Mouse (Mus musculus) midbrain, embryonic 15.5 days (tissue): Measurements from ENCODE around the gene Mcur1. TPM values are rescaled to one million over a fixed set of nuclear protein-coding genes. Genes with fewer than 3 reads are reported as not detected.

Experiments
- ATAC-seq: fragments of 200-750 bp; cut with Nextera tagmentation; replicated peaks from 2 replicates; pipeline ENCODE4 v1.8.0; 2017; ENCODE audit warnings: moderate TSS enrichment
- H3K27ac ChIP-seq: fragments of 300-500 bp; sonication (generic); 2 replicates; pipeline ENCODE4 v1.5.1; 2015; ENCODE audit warnings: mild to moderate bottlenecking, inconsistent platforms
- H3K27me3 ChIP-seq: fragments of 300-500 bp; sonication (generic); replicated peaks from 2 replicates; pipeline ENCODE4 v1.6.1; 2015; ENCODE audit warnings: inconsistent platforms
- H3K36me3 ChIP-seq: fragments of 300-500 bp; sonication (generic); replicated peaks from 2 replicates; pipeline ENCODE4 v1.6.1; 2015; ENCODE audit warnings: inconsistent platforms
- H3K4me1 ChIP-seq: fragments of 300-500 bp; sonication (generic); 2 replicates; pipeline ENCODE4 v1.6.1; 2015; ENCODE audit warnings: inconsistent platforms
- H3K4me2 ChIP-seq: fragments of 300-500 bp; sonication (generic); 2 replicates; pipeline ENCODE4 v1.6.1; 2015; ENCODE audit warnings: inconsistent platforms, mild to moderate bottlenecking, moderate library complexity
- H3K4me3 ChIP-seq: fragments of 300-500 bp; sonication (generic); 2 replicates; pipeline ENCODE4 v1.5.1; 2015; ENCODE audit warnings: mild to moderate bottlenecking, inconsistent platforms
- H3K9ac ChIP-seq: fragments of 300-500 bp; sonication (generic); 2 replicates; pipeline ENCODE4 v1.6.1; 2015; ENCODE audit warnings: mild to moderate bottlenecking, inconsistent platforms
- H3K9me3 ChIP-seq: fragments of 300-500 bp; sonication (generic); 2 replicates; pipeline ENCODE4 v1.6.1; 2016; ENCODE audit warnings: inconsistent platforms
- WGBS: fragments of 180-500 bp; shearing (Covaris S2); methylation state at CpG from one replicate; pipeline ENCODE4 v1.1.7; 2015; ENCODE audit warnings: mixed read lengths; 5-methylcytosine and 5-hydroxymethylcytosine counted together
- polyA plus RNA-seq: library from polyadenylated mRNA; unstranded; fragments of >200 nt; fragmentation: Nextera tagmentation; extraction: Ambion mirVana; gene quantifications from 2 replicates; pipeline ENCODE4 v1.2.1, GENCODE M21; 2015

Gene Mcur1
- polyA plus RNA-seq, 1 experiment from 2014 or later: 6.4 TPM

GRCm38 (mm10) chr13:43560458-43561411 lies 744 bp upstream of the Mcur1 start:
- Histone ChIP-seq H3K36me3 (no peaks in the 10 kb centered on the region), H3K4me2 (peak overlapping the region; percentile 84), H3K4me3 (peak overlapping the region; percentile 61), H3K27ac (peak overlapping the region; percentile 87), H3K9me3 (no peaks in the 10 kb centered on the region), H3K27me3 (no peaks in the 10 kb centered on the region), H3K9ac (peak overlapping the region; percentile 74), H3K4me1 (peaks cover 12% of the 10 kb centered on the region)
- ATAC-seq: no peak
- WGBS: 11% methylated on average over 18 of the region's 18 CpGs

GRCm38 (mm10) chr13:43558959-43559358 lies 1.0 kb downstream of the Mcur1 start:
- Histone ChIP-seq H3K4me2 (peak overlapping the region; percentile 84), H3K4me1 (peaks cover 12% of the 10 kb centered on the region), H3K4me3 (peak overlapping the region; percentile 61), H3K27me3 (no peaks in the 10 kb centered on the region), H3K9ac (no peak overlapping the region), H3K9me3 (no peaks in the 10 kb centered on the region), H3K27ac (no peak overlapping the region), H3K36me3 (no peaks in the 10 kb centered on the region)
- ATAC-seq: no peak
- 37% methylated on average over 6 of the region's 6 CpGs for WGBS

GRCm38 (mm10) chr13:43558357-43558756 lies 1.6 kb downstream of the Mcur1 start:
- Histone ChIP-seq H3K4me1 (peaks cover 12% of the 10 kb centered on the region), H3K4me3 (no peak overlapping the region), H3K36me3 (no peaks in the 10 kb centered on the region), H3K27me3 (no peaks in the 10 kb centered on the region), H3K9me3 (no peaks in the 10 kb centered on the region), H3K4me2 (peak overlapping the region; percentile 84), H3K9ac (no peak overlapping the region), H3K27ac (no peak overlapping the region)
- 84% methylated on average over 6 of the region's 6 CpGs for WGBS
- no peak for ATAC-seq

GRCm38 (mm10) chr13:43556913-43557542 lies 3.0 kb downstream of the Mcur1 start:
- peaks cover 12% of the 10 kb centered on the region for H3K4me1 ChIP-seq
- no peak for ATAC-seq
- 94% methylated on average over 9 of the region's 9 CpGs for WGBS
- no peak overlapping the region for H3K4me3 ChIP-seq
- H3K9ac ChIP-seq: no peak overlapping the region
- peaks cover 4% of the 10 kb centered on the region; the same call in 1 of the 2 replicates for H3K36me3 ChIP-seq
- no peak overlapping the region for H3K27ac ChIP-seq
- no peak overlapping the region for H3K4me2 ChIP-seq
- H3K9me3 ChIP-seq: no peaks in the 10 kb centered on the region
- no peaks in the 10 kb centered on the region for H3K27me3 ChIP-seq

GRCm38 (mm10) chr13:43555321-43555720 lies 4.7 kb downstream of the Mcur1 start:
- H3K4me2 ChIP-seq: no peak overlapping the region
- no peaks in the 10 kb centered on the region for H3K27me3 ChIP-seq
- peaks cover 8% of the 10 kb centered on the region; the same call in 1 of the 2 replicates for H3K36me3 ChIP-seq
- peaks cover 12% of the 10 kb centered on the region for H3K4me1 ChIP-seq
- H3K9ac ChIP-seq: no peak overlapping the region
- H3K9me3 ChIP-seq: no peaks in the 10 kb centered on the region
- ATAC-seq: no peak
- H3K4me3 ChIP-seq: no peak overlapping the region
- no peak overlapping the region for H3K27ac ChIP-seq
- WGBS: 91% methylated on average over 9 of the region's 9 CpGs

GRCm38 (mm10) chr13:43554827-43555226 lies 5.2 kb downstream of the Mcur1 start:
- 89% methylated on average over 7 of the region's 7 CpGs for WGBS
- Histone ChIP-seq H3K4me3 (no peak overlapping the region), H3K27ac (no peak overlapping the region), H3K36me3 (peaks cover 11% of the 10 kb centered on the region; the same call in 1 of the 2 replicates), H3K27me3 (no peaks in the 10 kb centered on the region), H3K4me1 (peaks cover 12% of the 10 kb centered on the region), H3K9me3 (no peaks in the 10 kb centered on the region), H3K9ac (no peak overlapping the region), H3K4me2 (no peak overlapping the region)
- no peak for ATAC-seq

GRCm38 (mm10) chr13:43550676-43551075 lies 9.3 kb downstream of the Mcur1 start:
- WGBS: 95% methylated on average over 8 of the region's 8 CpGs
- Histone ChIP-seq H3K36me3 (peaks cover 11% of the 10 kb centered on the region; the same call in 1 of the 2 replicates), H3K9me3 (no peaks in the 10 kb centered on the region), H3K27ac (no peak overlapping the region), H3K4me1 (no peaks in the 10 kb centered on the region), H3K4me3 (no peak overlapping the region), H3K9ac (no peak overlapping the region), H3K4me2 (no peak overlapping the region), H3K27me3 (no peaks in the 10 kb centered on the region)
- ATAC-seq: no peak

- no peaks in the 10 kb centered on the region for H3K4me1 ChIP-seq
- H3K36me3 ChIP-seq: peaks cover 11% of the 10 kb centered on the region; the same call in 1 of the 2 replicates
- H3K27ac ChIP-seq: no peak overlapping the region
- H3K9me3 ChIP-seq: no peaks in the 10 kb centered on the region
- H3K4me3 ChIP-seq: no peak overlapping the region
- ATAC-seq: no peak
- H3K27me3 ChIP-seq: no peaks in the 10 kb centered on the region
- H3K9ac ChIP-seq: no peak overlapping the region
- 91% methylated on average over 7 of the region's 7 CpGs for WGBS
- H3K4me2 ChIP-seq: no peak overlapping the region
Observed at GRCm38 (mm10) chr13:43549870-43550269, 10.1 kb downstream of the Mcur1 start.

- H3K4me2 ChIP-seq: no peak overlapping the region
- H3K4me1 ChIP-seq: no peaks in the 10 kb centered on the region
- no peaks in the 10 kb centered on the region for H3K27me3 ChIP-seq
- H3K9me3 ChIP-seq: no peaks in the 10 kb centered on the region
- peaks cover 11% of the 10 kb centered on the region; the same call in 1 of the 2 replicates for H3K36me3 ChIP-seq
- 92% methylated on average over 11 of the region's 11 CpGs for WGBS
- H3K4me3 ChIP-seq: no peak overlapping the region
- no peak overlapping the region for H3K27ac ChIP-seq
- no peak overlapping the region for H3K9ac ChIP-seq
- ATAC-seq: no peak
Observed at GRCm38 (mm10) chr13:43549078-43549698, 10.8 kb downstream of the Mcur1 start.

GRCm38 (mm10) chr13:43548617-43549016 lies 11.4 kb downstream of the Mcur1 start:
- H3K4me1 ChIP-seq: no peaks in the 10 kb centered on the region
- no peak overlapping the region for H3K4me3 ChIP-seq
- H3K27me3 ChIP-seq: no peaks in the 10 kb centered on the region
- no peak overlapping the region for H3K4me2 ChIP-seq
- H3K9ac ChIP-seq: no peak overlapping the region
- no peak for ATAC-seq
- H3K27ac ChIP-seq: no peak overlapping the region
- H3K36me3 ChIP-seq: peaks cover 15% of the 10 kb centered on the region; the same call in 1 of the 2 replicates
- H3K9me3 ChIP-seq: no peaks in the 10 kb centered on the region
- 78% methylated on average over 5 of the region's 5 CpGs for WGBS

GRCm38 (mm10) chr13:43546861-43547260 lies 13.1 kb downstream of the Mcur1 start:
- H3K4me1 ChIP-seq: no peaks in the 10 kb centered on the region
- no peak overlapping the region for H3K4me3 ChIP-seq
- H3K9ac ChIP-seq: no peak overlapping the region
- H3K4me2 ChIP-seq: no peak overlapping the region
- 32% methylated on average over 3 of the region's 3 CpGs for WGBS
- H3K27ac ChIP-seq: no peak overlapping the region
- 0 out of 2 replicates have a peak, but pooled peaks cover 11% of the 10 kb centered on the region for H3K36me3 ChIP-seq
- H3K9me3 ChIP-seq: no peaks in the 10 kb centered on the region
- no peaks in the 10 kb centered on the region for H3K27me3 ChIP-seq
- ATAC-seq: no peak

- WGBS: 80% methylated on average over 14 of the region's 14 CpGs
- Histone ChIP-seq H3K9me3 (no peaks in the 10 kb centered on the region), H3K27me3 (no peaks in the 10 kb centered on the region), H3K4me2 (no peak overlapping the region), H3K4me3 (no peak overlapping the region), H3K9ac (no peak overlapping the region), H3K4me1 (0 out of 2 replicates have a peak, but pooled peaks cover 4% of the 10 kb centered on the region), H3K27ac (no peak overlapping the region), H3K36me3 (0 out of 2 replicates have a peak, but pooled peaks cover 4% of the 10 kb centered on the region)
- ATAC-seq: no peak
Observed at GRCm38 (mm10) chr13:43540205-43540815, 19.7 kb downstream of the Mcur1 start.
